Mouse (Mus musculus) embryonic facial prominence, embryonic 13.5 days (tissue): ENCODE data around the gene Kbtbd13. TPM values are rescaled to one million over a fixed set of nuclear protein-coding genes. Genes with fewer than 3 reads are reported as not detected.
"Not testable (repeated sequence)": the region's sequence is repeated elsewhere in the genome, so short reads cannot be mapped to it uniquely, and the experiment has no call there.

ENCODE experiments used
- ATAC-seq: fragments of 200-750 bp; cut with Nextera tagmentation; 2 replicates; pipeline ENCODE4 v1.8.0; 2017; ENCODE audit warnings: low read depth; ENCODE audit not compliant: insufficient number of reproducible peaks, insufficient read depth, low FRiP score, low TSS enrichment
- H3K27ac ChIP-seq: fragments of 300-500 bp; sonication (generic); 2 replicates; pipeline ENCODE4 v1.5.1; 2015; ENCODE audit warnings: moderate library complexity, mild to moderate bottlenecking, inconsistent platforms
- H3K27me3 ChIP-seq: fragments of 300-500 bp; sonication (generic); 2 replicates; pipeline ENCODE4 v1.6.1; 2015; ENCODE audit warnings: mild to moderate bottlenecking, inconsistent platforms
- H3K36me3 ChIP-seq: fragments of 300-500 bp; sonication (generic); 2 replicates; pipeline ENCODE4 v1.6.1; 2015; ENCODE audit warnings: mild to moderate bottlenecking, inconsistent platforms
- H3K4me1 ChIP-seq: fragments of 300-500 bp; sonication (generic); 2 replicates; pipeline ENCODE4 v1.6.1; 2015; ENCODE audit warnings: inconsistent platforms
- H3K4me2 ChIP-seq: fragments of 300-500 bp; sonication (generic); 2 replicates; pipeline ENCODE4 v1.6.1; 2015; ENCODE audit warnings: moderate library complexity, mild to moderate bottlenecking, inconsistent platforms
- H3K4me3 ChIP-seq: fragments of 300-500 bp; sonication (generic); 2 replicates; pipeline ENCODE4 v1.5.1; 2015; ENCODE audit warnings: mild to moderate bottlenecking, inconsistent platforms
- H3K9ac ChIP-seq: fragments of 300-500 bp; sonication (generic); 2 replicates; pipeline ENCODE4 v1.6.1; 2015; ENCODE audit warnings: mild to moderate bottlenecking, inconsistent platforms
- H3K9me3 ChIP-seq: fragments of 300-500 bp; sonication (generic); 2 replicates; pipeline ENCODE4 v1.6.1; 2016; ENCODE audit warnings: inconsistent platforms
- WGBS: fragments of 180-500 bp; shearing (Covaris S2); methylation state at CpG from one replicate; pipeline ENCODE4 v1.1.7; 2015; ENCODE audit warnings: mixed read lengths; 5-methylcytosine and 5-hydroxymethylcytosine counted together
- polyA plus RNA-seq: library from polyadenylated mRNA; unstranded; fragments of >200 nt; fragmentation: Nextera tagmentation; extraction: Ambion mirVana; gene quantifications from 2 replicates; pipeline ENCODE4 v1.2.1, GENCODE M21; 2015

Kbtbd13 gene
- polyA plus RNA-seq, 1 experiment from 2014 or later, result 1.0 TPM

GRCm38 (mm10) chr9:65345854-65346475 lies 45.5 kb downstream of the Kbtbd13 start, which contains the start of gene Pdcd7:
Pdcd7 (plus strand) TSS chr9:65346104.
- Histone ChIP-seq H3K27me3 (no peaks in the 10 kb centered on the region), H3K9ac (peak within 1 kb of the TSS; percentile 98), H3K9me3 (no peaks in the 10 kb centered on the region), H3K27ac (peak within 1 kb of the TSS; percentile 94), H3K36me3 (no peaks in the 10 kb centered on the region), H3K4me3 (peak within 1 kb of the TSS; percentile 98), H3K4me2 (peak within 1 kb of the TSS; percentile 75), H3K4me1 (peaks cover 11% of the 10 kb centered on the region)
- under 1% methylated on average over 59 of the region's 59 CpGs for WGBS
- peak; percentile 86 for ATAC-seq

DNA sequence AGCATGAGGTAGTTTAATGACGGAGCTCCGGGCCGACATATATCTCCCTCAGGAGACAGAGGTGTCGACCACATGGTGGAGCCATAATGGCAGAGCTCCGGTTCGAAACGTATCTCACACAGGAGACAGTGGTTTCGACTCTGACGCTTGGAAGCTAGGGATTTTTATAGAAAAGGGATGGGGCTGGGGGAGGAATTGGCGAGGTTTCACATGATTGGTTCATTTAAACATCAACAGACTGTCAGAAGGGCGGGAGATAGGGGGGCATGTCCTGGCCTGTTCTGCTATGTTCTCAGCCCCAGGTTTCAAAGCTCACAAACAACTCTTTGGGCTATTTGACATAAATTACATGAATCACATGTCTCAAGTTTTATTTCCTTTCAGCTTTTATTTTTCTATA lies 46.0 kb downstream of the Kbtbd13 start:
- peak overlapping the region; percentile 75 for H3K4me2 ChIP-seq
- H3K36me3 ChIP-seq, H3K9me3 ChIP-seq, ATAC-seq, H3K27me3 ChIP-seq: not testable (repeated sequence)
- H3K4me1 ChIP-seq, result peaks cover 11% of the 10 kb centered on the region
- H3K9ac ChIP-seq, result peak overlapping the region; percentile 98
- H3K27ac ChIP-seq, result peak overlapping the region; percentile 94
- peak overlapping the region; percentile 98 for H3K4me3 ChIP-seq
- WGBS, result 71% methylated on average over 11 of the region's 11 CpGs

DNA sequence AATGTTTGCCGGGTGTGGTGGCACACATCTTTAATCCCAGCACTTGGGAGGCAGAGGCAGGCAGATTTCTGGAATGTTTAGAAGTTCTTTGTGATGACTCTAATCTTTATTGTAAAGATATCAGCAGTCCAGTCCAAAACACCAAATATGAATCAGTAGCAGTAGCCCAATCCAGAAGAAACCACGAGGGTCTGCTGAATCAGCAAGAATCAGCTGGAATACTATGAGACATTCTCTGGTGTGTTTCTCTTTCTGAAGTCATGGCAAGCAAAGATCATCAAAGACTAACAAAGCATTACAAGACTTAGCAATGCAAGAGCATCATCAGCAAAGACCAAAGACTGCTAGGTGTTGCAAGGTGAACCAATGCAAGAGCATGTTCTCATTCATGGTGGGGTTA lies 51.0 kb downstream of the Kbtbd13 start:
- no peaks in the 10 kb centered on the region for H3K4me1 ChIP-seq
- ATAC-seq, result no peak
- 80% methylated on average over 2 of the region's 2 CpGs for WGBS

DNA sequence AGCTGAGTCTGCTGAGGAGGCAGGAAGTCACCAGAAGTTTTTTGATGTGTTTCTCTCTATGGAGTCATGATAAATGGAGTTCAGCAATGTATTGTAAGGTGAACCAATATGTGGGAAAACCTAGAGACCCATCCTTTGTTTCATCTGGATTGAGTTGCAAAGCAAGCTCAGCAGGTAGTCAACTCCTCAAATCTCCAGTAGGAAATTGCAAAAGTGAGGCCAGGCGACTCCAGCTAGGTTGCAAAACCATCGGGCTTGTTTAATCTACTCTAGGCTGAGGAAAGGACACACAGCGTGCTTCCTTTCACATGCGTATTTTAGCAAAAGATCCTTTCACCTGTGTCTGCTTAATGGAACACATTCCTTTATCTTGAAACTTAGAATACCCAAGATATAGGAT lies 52.3 kb downstream of the Kbtbd13 start:
- Histone ChIP-seq H3K9me3 (0 out of 2 replicates have a peak, but pooled peaks cover 4% of the 10 kb centered on the region), H3K27me3 (no peaks in the 10 kb centered on the region), H3K4me1 (no peaks in the 10 kb centered on the region), H3K36me3 (no peaks in the 10 kb centered on the region), H3K4me3 (no peak overlapping the region), H3K27ac (no peak overlapping the region), H3K4me2 (no peak overlapping the region), H3K9ac (no peak overlapping the region)
- WGBS, result 84% methylated on average over 4 of the region's 4 CpGs
- ATAC-seq, result no peak

More for the DNA sequence above, 51.0 kb downstream of the Kbtbd13 start:
- H3K27me3 ChIP-seq, result no peaks in the 10 kb centered on the region
- no peak overlapping the region for H3K4me2 ChIP-seq
- no peaks in the 10 kb centered on the region for H3K36me3 ChIP-seq
- 0 out of 2 replicates have a peak, but pooled peaks cover 4% of the 10 kb centered on the region for H3K9me3 ChIP-seq
- no peak overlapping the region for H3K4me3 ChIP-seq
- H3K27ac ChIP-seq, result no peak overlapping the region
- H3K9ac ChIP-seq, result no peak overlapping the region

Other genes starting within 250 kb of the Kbtbd13 start
- gene Parp16, start 196.3 kb downstream of the Kbtbd13 start, polyA plus RNA-seq, result 7.1 and 8.1 TPM in 2 replicates
- gene Cilp, start 126.5 kb downstream of the Kbtbd13 start, polyA plus RNA-seq, result 0.74 and 1.2 TPM in 2 replicates
- gene Clpx, start 97.4 kb downstream of the Kbtbd13 start, polyA plus RNA-seq, result 56.2 TPM in 2 replicates
- gene Pdcd7, start 45.5 kb downstream of the Kbtbd13 start, polyA plus RNA-seq, result 10.4 and 10.6 TPM in 2 replicates
- gene Ubap1l, start 30.6 kb downstream of the Kbtbd13 start, polyA plus RNA-seq, result 0.19 and 0.41 TPM in 2 replicates
- gene Rasl12, start 6.9 kb upstream of the Kbtbd13 start, polyA plus RNA-seq, result 8.7 and 9.0 TPM in 2 replicates
- gene Slc51b, start 31.3 kb upstream of the Kbtbd13 start, polyA plus RNA-seq, result 1.1 TPM in 1 of 2 replicates, not detected in the other
- gene Mtfmt, start 44.1 kb upstream of the Kbtbd13 start, polyA plus RNA-seq, result 24.1 and 28.3 TPM in 2 replicates
- gene Spg21, start 69.3 kb upstream of the Kbtbd13 start, polyA plus RNA-seq, result 116 and 123 TPM in 2 replicates
- gene Ankdd1a, start 128.5 kb upstream of the Kbtbd13 start, polyA plus RNA-seq, result not detected in 2 replicates
- 12.6 TPM in 2 replicates for gene Plekho2, start 188.4 kb upstream of the Kbtbd13 start, polyA plus RNA-seq
- 15.4 and 18.4 TPM in 2 replicates for gene Pif1, start 195.5 kb upstream of the Kbtbd13 start, polyA plus RNA-seq
- gene Rbpms2, start 238.0 kb upstream of the Kbtbd13 start, polyA plus RNA-seq, result 10.5 and 11.9 TPM in 2 replicates